8 mouse cellular contexts compared by ENCODE assay signal in the genomic region with DNA sequence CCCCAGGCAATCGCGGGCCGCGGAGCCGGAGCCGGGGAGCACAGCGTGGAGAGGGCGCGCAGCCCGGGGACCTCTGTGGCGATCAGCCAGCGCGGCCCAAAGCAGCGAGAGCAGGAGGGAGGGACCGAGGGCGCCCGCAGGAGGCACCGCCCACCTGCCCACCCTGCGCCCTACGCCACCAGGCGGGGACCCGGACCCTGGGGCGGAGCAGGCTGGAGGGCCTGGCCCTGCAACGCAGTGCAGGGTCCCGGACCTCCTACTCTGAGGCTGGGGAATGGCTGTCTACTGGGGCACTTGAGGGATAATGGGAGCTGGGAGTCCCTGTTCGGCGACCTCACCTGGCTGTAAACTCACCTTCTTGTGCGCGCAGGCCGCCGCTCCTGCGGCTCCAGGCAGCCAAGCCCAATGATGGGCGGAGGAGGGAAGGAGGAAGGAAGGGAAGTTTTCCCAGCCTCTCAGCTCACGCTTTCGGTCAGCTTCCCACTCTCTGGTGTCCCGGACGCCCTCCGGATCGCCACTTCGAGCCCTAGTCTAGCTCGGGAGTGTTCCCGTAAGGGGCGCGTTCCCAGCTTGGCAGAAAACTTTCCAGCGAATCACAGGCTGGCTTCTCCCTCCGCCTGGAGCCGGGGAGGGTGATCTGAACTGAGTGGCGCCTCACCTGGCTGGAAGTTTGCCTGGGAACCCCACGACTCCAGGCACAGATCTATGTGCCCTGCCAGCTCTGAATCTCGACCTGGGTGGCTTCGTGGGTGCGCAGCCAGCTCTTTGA. TPM values are rescaled to one million over a fixed set of nuclear protein-coding genes. Genes with fewer than 3 reads are reported as not detected.
DNase-seq lines count a peak whose midpoint lies in the region; ATAC-seq and TF ChIP-seq lines count a peak whose summit lies in the region.

A gene (minus strand): TSS at position 174 of the 769 bp plus-strand sequence.

- no peak for TF ChIP-seq CTCF in liver, adult 2 months (IDR thresholded peaks at IDR 0.05; ENCODE audit: low read depth, low read length)

- peaks cover 7% of the 10 kb centered on the region; the same call in 1 of the 2 replicates for H3K79me2 ChIP-seq in liver, adult 2 months (ENCODE audit: control insufficient read depth, insufficient read depth, low read length)

- H3K4me2 ChIP-seq in hindbrain, embryonic 15.5 days = peak within 1 kb of the TSS; percentile 97
- peak within 1 kb of the TSS; percentile 88 for H3K4me2 ChIP-seq in midbrain, embryonic 16.5 days (ENCODE audit: low read length)

- H3K27me3 ChIP-seq in hindbrain, embryonic 15.5 days = peaks cover 28% of the 10 kb centered on the region
- no peaks in the 10 kb centered on the region for H3K27me3 ChIP-seq in liver, adult 2 months (ENCODE audit: control insufficient read depth, insufficient read depth, low read length)
- H3K27me3 ChIP-seq in midbrain, embryonic 16.5 days (ENCODE audit: control insufficient read depth, insufficient read depth, low read depth, low read length) = peaks cover 16% of the 10 kb centered on the region

- peak; percentile 73 to 88 for DNase-seq in adrenal gland, adult (ENCODE audit: inconsistent age in 2 of 2, low spot score in 1 of 2)
- DNase-seq in cerebellum, adult 11-12 months = peak; percentile 84
- DNase-seq in gastrocnemius, adult 18-20 months (ENCODE audit: low spot score) = peak; percentile 25
- peak; percentile 65 for DNase-seq in liver, adult 2 months (ENCODE audit: extremely low read depth, low read depth, low spot score)
- peak; percentile 58 for DNase-seq in thymus, postnatal 4 days
- no peak for DNase-seq in left cerebral cortex, adult 11 months (ENCODE audit: low spot score)

- no peaks in the 10 kb centered on the region for H3K9me3 ChIP-seq in hindbrain, embryonic 15.5 days
- H3K9me3 ChIP-seq in midbrain, embryonic 16.5 days (replicated peaks; ENCODE audit: control insufficient read depth, low read length, poor library complexity, severe bottlenecking) = no peaks in the 10 kb centered on the region

- peak; percentile 71 for ATAC-seq in hindbrain, embryonic 15.5 days (ENCODE audit: low FRiP score, low read depth)
- ATAC-seq in midbrain, embryonic 16.5 days = peak; percentile 69

- peak within 1 kb of the TSS; percentile 55 for H3K4me3 ChIP-seq in hindbrain, embryonic 15.5 days
- H3K4me3 ChIP-seq in liver, adult 2 months (ENCODE audit: insufficient read depth, low read depth, low read length) = peak within 1 kb of the TSS; percentile 68
- H3K4me3 ChIP-seq in midbrain, embryonic 16.5 days (ENCODE audit: low read depth, low read length) = peak within 1 kb of the TSS; percentile 59

- no peak for TF ChIP-seq POLR2A in liver, adult 2 months (IDR thresholded peaks at IDR 0.05; ENCODE audit: extremely low read depth, insufficient read depth, low read length)

- H3K4me1 ChIP-seq in hindbrain, embryonic 15.5 days (replicated peaks) = peaks cover 31% of the 10 kb centered on the region
- H3K4me1 ChIP-seq in liver, adult 2 months (ENCODE audit: control insufficient read depth, insufficient read depth, low read length) = peaks cover 10% of the 10 kb centered on the region; the same call in 1 of the 2 replicates
- H3K4me1 ChIP-seq in midbrain, embryonic 16.5 days (ENCODE audit: control insufficient read depth, insufficient read depth, low read length) = peaks cover 14% of the 10 kb centered on the region; the same call in 1 of the 2 replicates

- peak within 1 kb of the TSS; percentile 64 for H3K9ac ChIP-seq in hindbrain, embryonic 15.5 days
- H3K9ac ChIP-seq in liver, adult 2 months (ENCODE audit: low read depth, low read length) = peak within 1 kb of the TSS; percentile 68
- H3K9ac ChIP-seq in midbrain, embryonic 16.5 days (ENCODE audit: low read depth, low read length) = peak within 1 kb of the TSS; percentile 74

- WGBS in hindbrain, embryonic 15.5 days = 1% methylated on average over 48 of the region's 52 CpGs
- WGBS in liver, adult 2 months = under 1% methylated on average over 51 of the region's 52 CpGs
- under 1% methylated on average over 45 of the region's 52 CpGs for WGBS in midbrain, embryonic 16.5 days

- no peak within 1 kb of the TSS for H3K27ac ChIP-seq in hindbrain, embryonic 15.5 days (replicated peaks)
- peak within 1 kb of the TSS; percentile 66 for H3K27ac ChIP-seq in liver, adult 2 months (replicated peaks; ENCODE audit: insufficient read depth, low read depth, low read length)
- no peak within 1 kb of the TSS for H3K27ac ChIP-seq in midbrain, embryonic 16.5 days (ENCODE audit: low read length)

- H3K36me3 ChIP-seq in hindbrain, embryonic 15.5 days = no peaks in the 10 kb centered on the region
- H3K36me3 ChIP-seq in liver, adult 2 months (ENCODE audit: control insufficient read depth, insufficient read depth, low read length) = no peaks in the 10 kb centered on the region
- no peaks in the 10 kb centered on the region for H3K36me3 ChIP-seq in midbrain, embryonic 16.5 days (ENCODE audit: control insufficient read depth, insufficient read depth, low read length)

RNA-seq across cellular contexts. Expression of the gene that starts here (rescaled TPM):
- total RNA-seq in gastrocnemius, adult 18-20 months (2021) = under 1 TPM; 0.48 to 0.88 TPM
- 8.0 and 8.3 TPM in 2 replicates for polyA plus RNA-seq in hindbrain, embryonic 15.5 days (2015; fragmentation: Nextera tagmentation; extraction: Ambion mirVana)
- total RNA-seq in liver, adult 2 months (2014; rRNA removed) = 4.1 and 6.8 TPM in 2 replicates
- 4.0 and 13.3 TPM in 2 replicates for polyA plus RNA-seq in liver, adult 2 months (2012; rRNA removed)
- polyA plus RNA-seq in midbrain, embryonic 16.5 days (2015; fragmentation: Nextera tagmentation; extraction: Ambion mirVana) = 6.9 and 7.1 TPM in 2 replicates

Comparison
In these comparisons a context has a peak if more than half of its experiments do, and no peak if none do; other contexts are left out.
1. Peak in DNase-seq in gastrocnemius, adult 18-20 months; RNA of the gene not detected or under 1 TPM.